Mouse (Mus musculus) neural tube, embryonic 12.5 days (tissue): ENCODE data around the gene Prss21. TPM values are rescaled to one million over a fixed set of nuclear protein-coding genes. Genes with fewer than 3 reads are reported as not detected.

ENCODE experiments used
- ATAC-seq: fragments of 200-750 bp; cut with Nextera tagmentation; 2 replicates; pipeline ENCODE4 v1.8.0; 2017; ENCODE audit warnings: low read depth, mild to moderate bottlenecking, moderate TSS enrichment, moderate library complexity; ENCODE audit not compliant: low FRiP score
- H3K27ac ChIP-seq: fragments of 300-500 bp; sonication (generic); 2 replicates; pipeline ENCODE4 v1.5.1; 2016
- H3K27me3 ChIP-seq: fragments of 300-500 bp; sonication (generic); replicated peaks from 2 replicates; pipeline ENCODE4 v1.6.1; 2016; ENCODE audit warnings: mild to moderate bottlenecking
- H3K36me3 ChIP-seq: fragments of 300-500 bp; sonication (generic); 2 replicates; pipeline ENCODE4 v1.6.1; 2016; ENCODE audit warnings: mild to moderate bottlenecking
- H3K4me1 ChIP-seq: fragments of 300-500 bp; sonication (generic); 2 replicates; pipeline ENCODE4 v1.6.1; 2016
- H3K4me2 ChIP-seq: fragments of 300-500 bp; sonication (generic); replicated peaks from 2 replicates; pipeline ENCODE4 v1.6.1; 2016; ENCODE audit warnings: mild to moderate bottlenecking
- H3K4me3 ChIP-seq: fragments of 300-500 bp; sonication (generic); 2 replicates; pipeline ENCODE4 v1.5.1; 2016
- H3K9ac ChIP-seq: fragments of 300-500 bp; sonication (generic); 2 replicates; pipeline ENCODE4 v1.6.1; 2016; ENCODE audit warnings: mild to moderate bottlenecking
- H3K9me3 ChIP-seq: fragments of 300-500 bp; sonication (generic); 2 replicates; pipeline ENCODE4 v1.6.1; 2016; ENCODE audit warnings: mild to moderate bottlenecking
- WGBS: fragments of 180-500 bp; shearing (Covaris S2); methylation state at CpG from one replicate; pipeline ENCODE4 v1.1.7; 2016; 5-methylcytosine and 5-hydroxymethylcytosine counted together
- polyA plus RNA-seq: library from polyadenylated mRNA; unstranded; fragments of >200 nt; fragmentation: Nextera tagmentation; extraction: Ambion mirVana; gene quantifications from 2 replicates; pipeline ENCODE4 v1.2.1, GENCODE M21; 2016

Prss21 gene
- polyA plus RNA-seq, 1 experiment from 2014 or later = not detected

GRCm38 (mm10) chr17:23841145-23841544 lies 26.7 kb upstream of the Prss21 start:
- Histone ChIP-seq H3K9ac (no peak overlapping the region), H3K27ac (no peak overlapping the region), H3K9me3 (no peaks in the 10 kb centered on the region), H3K27me3 (peaks cover 8% of the 10 kb centered on the region; the same call in 1 of the 2 replicates), H3K4me2 (no peak overlapping the region), H3K4me3 (no peak overlapping the region), H3K36me3 (no peaks in the 10 kb centered on the region), H3K4me1 (no peaks in the 10 kb centered on the region)
- WGBS = 27% methylated on average over 4 of the region's 4 CpGs
- ATAC-seq = no peak

- Histone ChIP-seq H3K27me3 (0 out of 2 replicates have a peak, but pooled peaks cover 7% of the 10 kb centered on the region), H3K9ac (no peak overlapping the region), H3K36me3 (no peaks in the 10 kb centered on the region), H3K4me2 (peak overlapping the region; percentile 45), H3K9me3 (no peaks in the 10 kb centered on the region), H3K4me1 (no peaks in the 10 kb centered on the region), H3K27ac (no peak overlapping the region), H3K4me3 (no peak overlapping the region)
- WGBS = 45% methylated on average over 23 of the region's 23 CpGs
- ATAC-seq = no peak
Measured at GRCm38 (mm10) chr17:23843141-23843811, 24.6 kb upstream of the Prss21 start.

- Histone ChIP-seq H3K27ac (no peak within 1 kb of the TSS), H3K4me1 (no peaks in the 10 kb centered on the region), H3K36me3 (no peaks in the 10 kb centered on the region), H3K9ac (no peak within 1 kb of the TSS), H3K4me3 (no peak within 1 kb of the TSS), H3K4me2 (peak within 1 kb of the TSS; percentile 45), H3K9me3 (no peaks in the 10 kb centered on the region), H3K27me3 (0 out of 2 replicates have a peak, but pooled peaks cover 7% of the 10 kb centered on the region)
- 17% methylated on average over 19 of the region's 19 CpGs for WGBS
- 0 out of 2 replicates have a peak, but pooled peaks have one; percentile 33 for ATAC-seq
Measured at GRCm38 (mm10) chr17:23843812-23844273, 24.0 kb upstream of the Prss21 start, which contains the start of the genes Prss32 and Prss41. TSS of gene Prss32 (plus strand) at chr17:23843855. TSS of gene Prss41 (minus strand) at chr17:23844172.

- H3K4me2 ChIP-seq = no peak overlapping the region
- ATAC-seq = no peak
- H3K27me3 ChIP-seq = 0 out of 2 replicates have a peak, but pooled peaks cover 3% of the 10 kb centered on the region
- no peak overlapping the region for H3K9ac ChIP-seq
- no peak overlapping the region for H3K27ac ChIP-seq
- no peak overlapping the region for H3K4me3 ChIP-seq
- H3K4me1 ChIP-seq = no peaks in the 10 kb centered on the region
- H3K36me3 ChIP-seq = no peaks in the 10 kb centered on the region
- H3K9me3 ChIP-seq = no peaks in the 10 kb centered on the region
- 60% methylated on average over 2 of the region's 2 CpGs for WGBS
Measured at GRCm38 (mm10) chr17:23850028-23850427, 17.8 kb upstream of the Prss21 start.

GRCm38 (mm10) chr17:23850853-23851749 lies 16.8 kb upstream of the Prss21 start:
- H3K9ac ChIP-seq = no peak overlapping the region
- no peaks in the 10 kb centered on the region for H3K36me3 ChIP-seq
- H3K4me3 ChIP-seq = no peak overlapping the region
- peak; percentile 4; the same call in 1 of the 2 replicates for ATAC-seq
- H3K27me3 ChIP-seq = 0 out of 2 replicates have a peak, but pooled peaks cover 3% of the 10 kb centered on the region
- no peak overlapping the region for H3K27ac ChIP-seq
- no peak overlapping the region for H3K4me2 ChIP-seq
- no peaks in the 10 kb centered on the region for H3K4me1 ChIP-seq
- H3K9me3 ChIP-seq = no peaks in the 10 kb centered on the region
- 63% methylated on average over 19 of the region's 19 CpGs for WGBS

- no peak overlapping the region for H3K9ac ChIP-seq
- no peak overlapping the region for H3K27ac ChIP-seq
- H3K27me3 ChIP-seq = no peaks in the 10 kb centered on the region
- H3K9me3 ChIP-seq = no peaks in the 10 kb centered on the region
- WGBS = 33% methylated on average over 5 of the region's 5 CpGs
- H3K4me2 ChIP-seq = no peak overlapping the region
- H3K36me3 ChIP-seq = no peaks in the 10 kb centered on the region
- no peaks in the 10 kb centered on the region for H3K4me1 ChIP-seq
- ATAC-seq = no peak; the same call in 1 of the 2 replicates
- H3K4me3 ChIP-seq = no peak overlapping the region
Measured at GRCm38 (mm10) chr17:23853292-23853691, 14.6 kb upstream of the Prss21 start.

- Histone ChIP-seq H3K9ac (no peak overlapping the region), H3K4me1 (no peaks in the 10 kb centered on the region), H3K27ac (no peak overlapping the region), H3K36me3 (no peaks in the 10 kb centered on the region), H3K4me3 (no peak overlapping the region), H3K27me3 (no peaks in the 10 kb centered on the region), H3K4me2 (no peak overlapping the region), H3K9me3 (no peaks in the 10 kb centered on the region)
- 86% methylated on average over 10 of the region's 10 CpGs for WGBS
- ATAC-seq = no peak
Measured at GRCm38 (mm10) chr17:23854229-23854765, 13.6 kb upstream of the Prss21 start.

GRCm38 (mm10) chr17:23857193-23857592 lies 10.7 kb upstream of the Prss21 start:
- H3K4me3 ChIP-seq = no peak overlapping the region

GRCm38 (mm10) chr17:23857913-23858312 lies 9.9 kb upstream of the Prss21 start:
- H3K36me3 ChIP-seq = no peaks in the 10 kb centered on the region
- no peak overlapping the region for H3K4me3 ChIP-seq
- H3K4me2 ChIP-seq = no peak overlapping the region
- H3K4me1 ChIP-seq = no peaks in the 10 kb centered on the region
- no peaks in the 10 kb centered on the region for H3K9me3 ChIP-seq
- ATAC-seq = no peak
- 86% methylated on average over 2 of the region's 2 CpGs for WGBS
- no peak overlapping the region for H3K27ac ChIP-seq
- H3K27me3 ChIP-seq = no peaks in the 10 kb centered on the region
- no peak overlapping the region for H3K9ac ChIP-seq

More at GRCm38 (mm10) chr17:23857193-23857592, 10.7 kb upstream of the Prss21 start:
- H3K4me1 ChIP-seq = no peaks in the 10 kb centered on the region
- H3K9ac ChIP-seq = no peak overlapping the region
- no peak overlapping the region for H3K27ac ChIP-seq
- no peaks in the 10 kb centered on the region for H3K27me3 ChIP-seq
- 84% methylated on average over 6 of the region's 6 CpGs for WGBS
- no peak for ATAC-seq
- no peak overlapping the region for H3K4me2 ChIP-seq
- no peaks in the 10 kb centered on the region for H3K36me3 ChIP-seq
- H3K9me3 ChIP-seq = no peaks in the 10 kb centered on the region

GRCm38 (mm10) chr17:23862926-23863325 lies 4.9 kb upstream of the Prss21 start:
- Histone ChIP-seq H3K9me3 (no peaks in the 10 kb centered on the region), H3K4me2 (no peak overlapping the region), H3K4me3 (no peak overlapping the region), H3K27me3 (no peaks in the 10 kb centered on the region), H3K27ac (no peak overlapping the region), H3K4me1 (no peaks in the 10 kb centered on the region), H3K9ac (no peak overlapping the region), H3K36me3 (no peaks in the 10 kb centered on the region)
- WGBS = 87% methylated on average over 4 of the region's 4 CpGs
- no peak for ATAC-seq

- H3K4me2 ChIP-seq = no peak overlapping the region
- no peak for ATAC-seq
- 92% methylated on average over 11 of the region's 11 CpGs for WGBS
- no peaks in the 10 kb centered on the region for H3K27me3 ChIP-seq
- no peaks in the 10 kb centered on the region for H3K9me3 ChIP-seq
- H3K27ac ChIP-seq = no peak overlapping the region
- H3K9ac ChIP-seq = no peak overlapping the region
- no peaks in the 10 kb centered on the region for H3K36me3 ChIP-seq
- no peak overlapping the region for H3K4me3 ChIP-seq
- no peaks in the 10 kb centered on the region for H3K4me1 ChIP-seq
Measured at GRCm38 (mm10) chr17:23868513-23868912, 657 bp downstream of the Prss21 start.
